Mouse (Mus musculus) adipocyte (in vitro differentiated cells): Measurements from ENCODE around the gene Arhgef5.
"Not testable (repeated sequence)": the region's sequence is repeated elsewhere in the genome, so short reads cannot be mapped to it uniquely, and the experiment has no call there.

Experiments
- DNase-seq: peaks from one replicate; pipeline ENCODE4 v3.0.0-alpha.2; 2016; ENCODE audit warnings: low spot score

Arhgef5 gene

GRCm38 (mm10) chr6:43265363-43266041, at the start of gene Arhgef5:
Arhgef5 (plus strand) TSS chr6:43265582.
- DNase-seq, result peak; percentile 33

- DNase-seq, result not testable (repeated sequence)
Measured at GRCm38 (mm10) chr6:43231255-43231654, 34.1 kb upstream of the Arhgef5 start, which contains the start of gene Olfr47. Olfr47 (plus strand) TSS chr6:43231529.

- no peak for DNase-seq
Measured at GRCm38 (mm10) chr6:43242061-43242460, 23.3 kb upstream of the Arhgef5 start.

- DNase-seq, result no peak
Measured at GRCm38 (mm10) chr6:43247396-43247795, 18.0 kb upstream of the Arhgef5 start.

GRCm38 (mm10) chr6:43252994-43253393, 12.4 kb upstream of the Arhgef5 start:
- DNase-seq, result no peak

GRCm38 (mm10) chr6:43254193-43254926, 11.0 kb upstream of the Arhgef5 start:
- peak; percentile 46 for DNase-seq

GRCm38 (mm10) chr6:43260756-43261155, 4.6 kb upstream of the Arhgef5 start:
- no peak for DNase-seq

- DNase-seq, result peak; percentile 56
Measured at GRCm38 (mm10) chr6:43266356-43266755, 974 bp downstream of the Arhgef5 start.

GRCm38 (mm10) chr6:43272597-43272996, 7.2 kb downstream of the Arhgef5 start:
- no peak for DNase-seq

- no peak for DNase-seq
Measured at GRCm38 (mm10) chr6:43274123-43274522, 8.7 kb downstream of the Arhgef5 start.

GRCm38 (mm10) chr6:43278247-43278646, 12.9 kb downstream of the Arhgef5 start:
- peak; percentile 48 for DNase-seq

GRCm38 (mm10) chr6:43280481-43280880, 15.1 kb downstream of the Arhgef5 start:
- no peak for DNase-seq

GRCm38 (mm10) chr6:43292041-43292440, 26.7 kb downstream of the Arhgef5 start:
- peak; percentile 7 for DNase-seq

- peak; percentile 30 for DNase-seq
Measured at GRCm38 (mm10) chr6:43292471-43293076, 27.2 kb downstream of the Arhgef5 start.

- DNase-seq, result no peak
Measured at GRCm38 (mm10) chr6:43293175-43293574, 27.8 kb downstream of the Arhgef5 start.

- DNase-seq, result no peak
Measured at GRCm38 (mm10) chr6:43295908-43296307, 30.5 kb downstream of the Arhgef5 start.

GRCm38 (mm10) chr6:43296798-43297507, 31.6 kb downstream of the Arhgef5 start:
- peak; percentile 81 for DNase-seq

GRCm38 (mm10) chr6:43297508-43297850, 32.1 kb downstream of the Arhgef5 start:
- no peak for DNase-seq

GRCm38 (mm10) chr6:43309454-43309853, 44.1 kb downstream of the Arhgef5 start, which contains the start of gene Nobox:
Nobox (minus strand) TSS chr6:43309554.
- DNase-seq, result no peak

GRCm38 (mm10) chr6:43310071-43310470, 44.7 kb downstream of the Arhgef5 start:
- DNase-seq, result no peak

GRCm38 (mm10) chr6:43312546-43312945, 47.2 kb downstream of the Arhgef5 start:
- DNase-seq, result no peak

- no peak for DNase-seq
Measured at GRCm38 (mm10) chr6:43312961-43313656, 47.7 kb downstream of the Arhgef5 start.
